Mouse (Mus musculus) heart, postnatal 25 days (tissue): Measurements from ENCODE around the gene St6galnac3. TPM values are rescaled to one million over a fixed set of nuclear protein-coding genes. Genes with fewer than 3 reads are reported as not detected.

Source experiments
- DNase-seq: peaks from one replicate; pipeline ENCODE4 v3.0.0; 2022; ENCODE audit warnings: low spot score
- intact Hi-C: fragments of 180-260 bp; cut with DNase I; formaldehyde crosslinking; loops from one replicate; pipeline ENCODE4 v1.15.1; 2025
- total RNA-seq, 2 experiments: library from RNA; stranded (reverse); gene quantifications; 2 replicates each; pipeline ENCODE4 v1.2.3; 2021

St6galnac3 gene
- total RNA-seq, 2 experiments from 2014 or later = 4.4 to 7.5 TPM

DNA sequence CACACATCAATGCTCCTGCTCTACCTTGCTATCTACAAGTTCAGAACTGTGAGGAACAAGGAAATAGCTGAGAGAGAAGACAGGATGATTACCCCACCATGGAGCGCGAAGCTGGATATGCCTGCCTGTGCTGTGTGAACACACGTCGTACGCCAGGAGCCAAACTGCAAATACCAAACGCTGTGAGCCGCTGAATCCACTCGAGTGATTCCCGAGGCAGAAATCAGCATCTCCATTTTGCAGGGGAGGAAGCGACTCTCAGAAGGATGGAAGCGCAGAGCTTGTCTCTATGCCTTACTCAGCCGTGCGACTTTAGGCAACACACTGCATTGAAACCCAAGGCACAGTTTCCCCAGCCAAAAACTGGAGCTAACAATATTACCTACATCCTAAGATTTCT is 114.7 kb downstream of the St6galnac3 start:
- intact Hi-C loops = no loop called here
- no peak for DNase-seq

DNA sequence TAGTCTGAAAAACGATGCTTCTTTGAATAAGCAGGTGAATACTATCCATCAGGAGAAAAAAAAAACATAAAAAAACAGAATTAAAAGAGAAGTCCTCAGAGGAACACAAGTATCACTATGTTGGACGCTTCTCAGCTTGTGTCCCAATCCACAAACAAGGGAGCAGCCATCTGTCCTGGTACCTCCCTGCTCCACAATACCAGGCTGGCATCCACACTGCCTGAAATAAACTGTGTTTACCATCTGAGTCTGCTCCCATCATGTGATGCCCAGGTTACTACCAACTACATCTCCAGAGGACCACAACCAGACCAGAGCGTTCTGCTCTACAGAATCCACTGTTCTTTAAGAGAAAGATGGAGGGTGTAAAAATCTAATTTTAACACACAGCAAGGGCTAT is 118.6 kb downstream of the St6galnac3 start:
- DNase-seq = no peak
- intact Hi-C loops = no loop called here

DNA sequence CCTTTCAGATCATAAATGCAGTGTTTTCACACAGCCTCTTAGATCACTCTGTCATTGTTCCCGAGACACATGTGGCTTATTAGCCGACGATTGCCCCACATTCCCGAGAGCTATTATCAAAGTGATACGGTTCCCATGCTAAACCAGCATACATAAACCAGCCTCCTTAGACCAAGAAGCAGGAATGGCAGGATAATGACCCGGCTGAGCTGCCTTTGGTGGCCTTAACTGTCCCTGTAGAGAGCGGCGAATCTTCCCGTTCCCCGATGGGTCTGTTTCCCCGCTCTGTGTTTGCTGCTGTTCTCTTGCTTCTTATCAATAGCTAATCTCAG is 119.2 kb downstream of the St6galnac3 start:
- no peak for DNase-seq

DNA sequence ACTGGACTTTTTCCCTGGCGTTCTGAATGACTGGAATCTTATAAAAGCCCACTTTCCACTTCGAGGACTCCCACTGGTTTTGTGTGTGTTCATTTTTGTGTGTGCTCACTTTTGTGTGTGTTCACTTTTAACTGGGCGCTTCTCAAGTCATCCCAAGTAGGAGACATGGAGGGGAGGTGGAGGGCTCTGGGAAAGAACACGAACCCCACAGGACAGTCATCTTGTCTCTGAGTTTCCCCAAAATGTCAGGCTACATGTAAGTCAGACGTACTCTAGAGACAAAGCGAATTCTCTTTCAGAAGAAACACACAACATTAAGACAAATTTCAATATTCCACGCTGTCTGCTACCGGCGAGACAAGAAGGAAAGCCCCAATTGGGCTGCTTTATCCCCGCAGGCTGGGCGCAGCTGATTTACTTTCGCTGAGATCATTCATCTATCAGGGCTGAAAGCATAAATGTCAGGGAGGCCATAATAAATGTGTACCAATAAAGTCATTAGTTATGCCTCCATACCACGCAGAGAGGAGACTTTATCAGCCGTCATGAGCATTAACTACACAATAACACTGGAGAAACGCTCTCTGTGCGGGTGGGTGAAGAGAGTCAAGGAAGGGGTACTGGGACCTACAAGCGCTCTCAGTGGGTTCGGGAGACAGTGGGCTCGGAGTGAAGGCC is 119.7 kb downstream of the St6galnac3 start:
- intact Hi-C loops = no loop called here
- no peak for DNase-seq

More for the DNA sequence above, 119.2 kb downstream of the St6galnac3 start:
- intact Hi-C loops = no loop called here

DNA sequence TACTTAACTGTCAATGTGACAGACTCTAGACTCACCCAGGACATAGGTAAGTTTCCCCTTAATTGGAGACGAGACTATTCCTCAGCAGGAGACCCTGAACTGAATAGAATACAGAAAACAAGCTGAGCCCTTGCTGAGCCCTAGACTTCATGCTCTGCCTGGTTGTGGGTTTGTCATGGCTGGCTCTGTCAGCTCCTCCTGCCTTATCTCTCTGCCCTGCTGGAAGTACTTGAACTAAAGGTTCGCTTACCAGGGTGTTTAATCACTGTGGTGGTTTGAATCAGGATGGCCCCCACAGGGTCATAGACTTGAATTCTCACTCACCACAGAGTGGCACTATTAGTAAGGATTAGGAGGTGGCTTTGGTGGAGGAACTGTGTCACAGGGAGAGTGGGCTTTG is 125.8 kb downstream of the St6galnac3 start:
- intact Hi-C loops = no loop called here

DNA sequence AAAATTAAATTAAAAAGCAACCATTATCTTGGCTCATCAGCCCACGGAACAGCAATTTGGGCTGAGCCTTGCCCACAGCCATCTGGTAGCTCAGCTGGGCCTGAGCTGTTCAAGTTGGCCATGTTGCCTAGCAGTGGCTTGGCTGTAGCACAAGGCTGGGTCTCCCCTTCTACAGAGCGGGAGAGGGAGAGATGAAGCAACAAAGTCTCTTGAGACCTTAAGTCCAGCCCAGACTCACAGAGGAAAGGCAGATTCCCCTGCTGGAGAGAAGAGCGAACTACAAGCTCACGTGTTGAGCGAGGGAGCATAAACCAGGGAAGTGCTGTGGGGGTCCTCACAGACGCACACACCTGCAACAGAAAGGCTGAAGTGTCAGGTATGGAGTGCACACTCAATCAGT is 126.3 kb downstream of the St6galnac3 start:
- no peak for DNase-seq
- intact Hi-C loops = no loop called here

More for the DNA sequence above, 125.8 kb downstream of the St6galnac3 start:
- DNase-seq = no peak

DNA sequence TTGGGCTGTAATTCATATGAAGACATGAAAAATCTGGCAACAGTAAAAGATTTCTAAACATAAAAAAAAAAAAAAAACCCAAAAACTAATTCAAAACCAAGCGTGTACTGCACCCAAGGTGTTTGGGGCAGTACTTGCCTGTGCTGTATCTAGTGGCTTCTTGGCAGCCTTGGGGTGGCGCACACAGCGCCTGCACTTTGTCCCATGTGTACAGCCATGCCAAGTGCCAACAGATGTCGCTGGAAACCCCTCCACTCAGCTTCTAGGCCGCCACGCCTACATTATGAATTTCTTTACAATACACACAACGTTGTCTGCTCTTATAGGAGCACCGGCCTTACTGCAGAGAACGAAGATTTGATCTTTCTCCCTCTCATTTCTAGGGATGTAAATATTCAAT is 130.4 kb downstream of the St6galnac3 start:
- DNase-seq = no peak
- intact Hi-C loops = no loop called here

DNA sequence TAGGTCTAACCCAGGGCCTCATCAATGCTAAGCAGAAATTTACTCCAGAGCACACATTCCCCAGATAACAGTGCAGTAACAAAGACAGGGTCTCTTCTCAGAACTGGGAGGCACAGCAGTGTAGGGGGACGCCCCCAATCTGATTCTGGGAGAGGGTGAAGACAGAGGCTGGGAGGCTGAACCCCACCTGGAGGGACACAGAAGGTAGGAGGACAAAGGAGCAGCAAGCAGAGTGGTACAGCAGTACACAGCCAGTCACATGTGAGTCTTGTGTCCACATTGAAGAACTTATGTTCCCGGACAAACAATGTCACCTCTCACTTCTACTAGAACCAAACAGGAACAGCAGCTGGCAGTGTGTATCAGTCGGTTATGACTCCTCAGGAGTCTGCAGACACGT is 131.0 kb downstream of the St6galnac3 start:
- intact Hi-C loops = no loop called here
- DNase-seq = no peak

DNA sequence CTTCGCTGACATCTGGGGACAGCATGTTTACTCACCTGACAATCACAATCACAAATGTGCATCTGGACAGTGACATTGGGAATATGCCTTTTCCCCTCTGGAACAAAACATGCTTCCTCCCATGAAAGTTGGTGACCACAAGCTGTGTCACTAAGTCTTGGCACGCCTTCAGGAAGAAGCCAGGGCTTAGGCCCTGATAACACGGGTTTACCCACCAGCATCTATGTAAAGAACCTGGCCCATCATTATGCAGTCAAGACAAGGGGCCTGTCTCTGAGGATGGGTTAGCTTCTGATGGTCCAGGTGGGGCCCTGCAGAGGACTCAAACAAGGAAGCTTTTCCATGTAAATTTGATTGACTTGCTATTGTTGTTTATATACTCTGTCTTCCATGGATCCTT is 131.9 kb downstream of the St6galnac3 start:
- DNase-seq = no peak
- intact Hi-C loops = no loop called here

DNA sequence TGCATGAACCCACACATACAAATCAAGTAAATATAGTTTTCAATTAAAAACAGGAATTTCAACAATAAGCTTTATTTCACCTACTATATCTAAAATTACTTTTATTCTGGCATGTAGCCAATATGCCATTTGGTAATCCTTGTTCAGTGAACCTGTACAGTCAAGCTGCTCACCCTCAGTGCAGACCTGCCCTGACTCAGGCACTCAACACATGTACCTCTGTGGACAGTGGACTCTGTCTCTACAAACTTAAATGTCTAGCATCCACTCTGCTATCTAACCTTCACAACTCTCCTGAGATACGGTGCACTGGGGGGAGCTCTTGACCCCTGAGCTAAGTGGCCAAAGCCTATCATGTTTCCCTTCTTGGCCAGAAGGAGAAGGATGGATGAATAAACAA is 137.4 kb downstream of the St6galnac3 start:
- intact Hi-C loops = no loop called here
- DNase-seq = no peak

DNA sequence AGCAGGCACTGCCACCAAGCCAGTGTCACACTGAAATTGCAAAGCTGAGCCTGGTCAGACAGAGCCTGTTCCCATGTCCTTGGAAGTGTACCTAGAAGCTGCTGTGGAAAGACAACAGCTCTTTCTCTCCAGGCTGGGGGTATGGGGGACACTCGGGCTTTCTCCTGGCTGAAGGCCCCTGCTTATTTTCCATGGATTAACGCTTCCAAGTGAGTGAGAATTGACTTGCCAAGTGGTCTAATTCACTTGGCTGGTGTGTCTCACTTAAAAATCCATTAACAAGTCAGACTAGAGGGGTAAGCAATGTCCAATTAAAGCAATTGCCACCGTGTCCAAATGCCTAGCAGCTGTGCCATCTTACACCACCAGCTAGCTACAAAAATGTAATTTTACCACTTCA is 140.1 kb downstream of the St6galnac3 start:
- intact Hi-C loops = no loop called here
- DNase-seq = no peak

DNA sequence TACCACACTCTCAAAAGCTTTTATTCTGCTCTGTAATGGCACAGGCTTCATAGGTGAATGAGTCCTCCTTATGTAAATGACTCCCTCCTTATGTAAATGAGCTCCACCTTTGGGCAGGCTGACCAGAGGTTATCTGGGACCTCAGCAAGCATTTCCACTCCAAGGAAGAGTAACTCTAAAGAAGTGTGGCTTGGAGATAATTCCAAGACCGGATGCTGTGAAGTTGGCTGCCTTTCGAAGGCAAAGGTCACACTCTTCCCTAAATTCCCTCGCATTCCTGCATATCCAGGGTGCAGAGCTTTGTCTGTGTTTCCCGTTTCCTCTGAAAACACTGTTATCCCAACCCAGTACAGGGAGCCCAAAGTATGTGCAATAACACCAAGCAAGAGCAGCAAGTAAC is 142.9 kb downstream of the St6galnac3 start:
- no peak for DNase-seq
- intact Hi-C loops = no loop called here

DNA sequence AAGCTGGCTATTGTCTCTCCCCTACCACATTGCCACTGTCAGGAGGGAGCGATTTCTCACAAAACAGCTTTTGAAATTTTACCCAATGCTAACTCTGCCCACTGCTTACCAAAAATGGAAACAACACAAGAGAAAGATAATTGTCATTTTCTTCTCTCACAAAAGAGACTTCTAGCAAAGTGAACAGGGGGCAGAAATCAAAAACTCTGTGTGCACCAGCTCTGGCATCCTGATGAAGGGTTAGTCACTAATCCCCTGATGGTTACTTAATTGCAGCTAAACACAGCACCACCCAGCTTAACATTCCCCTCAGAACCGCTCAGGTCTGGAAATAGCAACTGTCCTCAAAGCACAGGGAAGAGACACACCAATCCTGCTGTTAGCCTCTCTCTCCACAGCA is 144.3 kb downstream of the St6galnac3 start:
- DNase-seq = no peak
- intact Hi-C loops = no loop called here

DNA sequence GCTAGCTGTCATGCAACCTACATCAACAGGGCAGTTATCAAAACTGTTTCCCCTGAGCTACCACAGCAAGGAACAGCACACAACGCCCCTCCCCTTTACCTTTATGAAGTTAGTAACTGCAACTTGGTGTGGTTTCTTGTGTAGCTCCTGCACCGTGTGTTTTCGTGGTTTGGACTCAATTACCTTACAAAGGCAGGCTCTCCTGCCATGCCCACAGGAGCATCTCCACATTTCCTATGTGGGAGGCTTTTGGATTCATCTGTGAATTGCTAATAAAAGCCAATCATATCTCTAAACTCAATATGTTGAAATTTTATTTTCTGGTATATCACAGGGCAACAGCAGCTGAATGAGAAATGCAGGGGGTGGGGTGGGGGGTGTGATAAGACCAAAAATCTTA is 144.8 kb downstream of the St6galnac3 start:
- intact Hi-C loops = no loop called here
- no peak for DNase-seq

DNA sequence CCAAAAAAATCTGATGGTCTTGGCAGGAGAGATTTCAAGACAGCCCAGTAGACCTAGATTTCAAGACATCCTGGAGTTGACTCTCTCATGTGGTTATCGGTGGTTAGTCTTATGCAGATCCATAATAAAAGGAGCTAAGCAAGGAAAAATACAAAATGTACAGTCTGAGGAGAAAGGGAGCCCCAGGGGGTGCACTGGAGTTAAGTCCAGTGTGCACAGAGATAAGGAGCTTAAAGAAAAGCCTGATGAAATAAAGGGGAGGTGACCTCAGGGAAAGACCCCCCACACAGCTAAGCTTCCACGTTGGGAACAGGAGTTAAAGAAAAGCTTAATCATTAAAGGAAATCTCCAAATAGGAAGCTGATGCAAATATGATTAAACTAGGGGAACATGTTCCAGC is 147.7 kb downstream of the St6galnac3 start:
- DNase-seq = no peak
- intact Hi-C loops = no loop called here

DNA sequence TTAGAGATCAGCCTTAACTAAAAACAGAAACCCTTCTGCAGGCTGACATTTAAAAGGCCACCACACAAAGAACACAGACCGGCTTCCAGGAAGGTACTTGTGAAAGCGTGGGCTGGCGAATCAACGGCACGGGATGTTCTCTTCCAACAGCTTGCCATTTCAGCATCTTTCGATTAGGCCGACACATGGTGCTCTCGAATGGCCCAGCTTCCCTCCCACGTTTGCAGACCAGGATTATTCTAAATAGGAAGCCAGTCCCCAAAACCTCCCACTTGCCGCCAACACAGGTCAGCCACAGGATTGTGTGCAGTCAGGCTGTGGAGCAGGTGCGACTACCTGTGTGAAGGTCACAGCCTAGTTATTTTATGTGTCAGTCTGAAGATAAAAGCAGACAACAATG is 153.8 kb downstream of the St6galnac3 start:
- intact Hi-C loops = no loop called here
- DNase-seq = no peak

DNA sequence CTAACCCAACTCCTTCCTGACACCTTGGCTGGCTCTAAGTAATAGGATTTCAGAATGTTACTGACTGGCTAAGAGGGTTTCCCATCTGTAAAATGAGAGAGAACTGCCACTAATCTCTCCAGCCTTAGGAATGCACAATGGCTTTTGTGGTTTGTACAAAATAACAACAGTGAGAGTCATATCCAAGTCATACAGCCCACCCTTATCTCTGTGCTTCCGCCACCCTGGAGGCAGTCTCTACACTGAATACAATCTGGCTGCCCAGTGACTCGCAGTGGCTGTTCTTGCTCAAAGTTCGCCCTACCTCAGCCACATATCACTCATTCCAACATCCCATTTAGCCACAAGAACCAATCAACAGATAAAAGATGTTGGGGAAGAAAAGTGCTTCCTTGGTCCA is 156.2 kb downstream of the St6galnac3 start:
- DNase-seq = no peak
- intact Hi-C loops = no loop called here

DNA sequence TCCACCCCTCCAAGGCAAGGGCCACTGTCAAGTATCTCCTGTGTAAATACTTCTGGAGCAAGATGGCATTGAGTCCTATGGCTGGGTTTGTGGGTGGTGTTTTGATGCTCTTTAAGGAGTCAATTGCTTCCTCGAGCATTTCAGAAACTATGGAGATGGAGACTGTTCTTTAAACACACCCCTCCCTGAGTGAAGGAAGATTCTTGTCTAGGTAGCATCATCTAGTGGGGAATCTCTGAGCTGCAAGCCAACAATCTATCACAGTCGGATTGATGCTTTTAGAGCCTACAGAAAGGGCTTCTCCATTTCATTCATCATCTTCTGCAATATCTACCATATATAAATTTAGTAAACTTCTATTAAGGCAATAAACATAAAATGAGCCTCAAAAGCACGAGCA is 157.1 kb downstream of the St6galnac3 start:
- intact Hi-C loops = no loop called here
- no peak for DNase-seq

DNA sequence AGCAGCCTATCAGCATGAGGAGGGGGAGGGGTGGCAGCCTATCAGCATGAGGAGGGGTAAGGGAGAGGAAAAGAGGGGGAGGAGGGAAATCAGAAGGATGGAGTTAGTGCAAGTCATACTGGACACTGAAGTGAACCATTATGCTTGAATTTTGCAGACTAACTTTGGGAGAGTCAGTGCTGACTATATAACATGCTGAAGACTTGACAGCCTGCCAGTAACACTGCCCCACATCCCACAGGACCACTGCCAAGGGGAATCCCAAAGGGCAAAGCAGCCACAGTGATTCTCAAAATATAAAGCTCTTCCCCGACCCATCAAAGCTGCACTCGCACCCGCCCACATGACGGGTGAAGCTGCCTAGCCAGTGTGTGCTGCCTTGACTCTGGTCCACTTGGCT is 157.5 kb downstream of the St6galnac3 start:
- intact Hi-C loops = no loop called here
- DNase-seq = no peak

DNA sequence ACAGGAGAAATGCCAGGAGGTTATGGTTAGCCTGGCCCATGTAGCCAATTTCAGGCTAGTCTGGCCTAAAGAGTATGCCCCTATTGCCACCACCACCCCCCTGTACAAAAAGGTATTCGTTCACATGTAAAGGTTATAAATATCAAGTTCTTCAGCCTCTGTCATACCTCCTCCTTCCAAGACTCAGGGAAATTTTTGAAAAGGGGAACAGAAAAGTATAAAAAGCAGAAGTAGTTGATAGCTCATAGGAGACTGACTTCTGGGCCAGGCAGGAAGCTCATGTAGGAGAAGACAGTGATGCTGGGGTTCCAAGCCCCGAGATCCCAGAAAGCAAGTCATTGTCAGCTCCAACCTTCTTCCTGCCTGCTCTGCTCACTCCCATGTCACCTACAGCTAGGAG is 158.9 kb downstream of the St6galnac3 start:
- intact Hi-C loops = no loop called here
- no peak for DNase-seq

DNA sequence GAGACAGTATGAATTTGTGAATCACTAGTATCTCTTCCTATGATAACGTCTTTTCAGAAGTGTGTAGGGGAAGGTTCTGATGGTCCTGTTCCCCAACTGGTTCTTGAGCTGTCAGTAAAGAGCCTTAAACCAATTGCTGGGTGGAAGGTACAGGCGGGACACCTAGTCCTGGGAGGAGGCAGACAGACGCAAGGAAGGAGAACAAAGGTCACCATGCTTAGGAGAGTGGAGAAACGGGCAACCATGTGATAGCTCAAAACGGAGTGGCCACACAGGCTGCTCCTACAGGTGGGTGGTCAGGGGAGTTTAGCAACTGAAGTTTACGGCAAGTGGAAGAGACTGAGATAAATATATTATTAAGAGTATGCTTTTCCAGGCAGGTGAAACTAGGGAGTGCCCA is 164.1 kb downstream of the St6galnac3 start:
- no peak for DNase-seq
- intact Hi-C loops = no loop called here

DNA sequence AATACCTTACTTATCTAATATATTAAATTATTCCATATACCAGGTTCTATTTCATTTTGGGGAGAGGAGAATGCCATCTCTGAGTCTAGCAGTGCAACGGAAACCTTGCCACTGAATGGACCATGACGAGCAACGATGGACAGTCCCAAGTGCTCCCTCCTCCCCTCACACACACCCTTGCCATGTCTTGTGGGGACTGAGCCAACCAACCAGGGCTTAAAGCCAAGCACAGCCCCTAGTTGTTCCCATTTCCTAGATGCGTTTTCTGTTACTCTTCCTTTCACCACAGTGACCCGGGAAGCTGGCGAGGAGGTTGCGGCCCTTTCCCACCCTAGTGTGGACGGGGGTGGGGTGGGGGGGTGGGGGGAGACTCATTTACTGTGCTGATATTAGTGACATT is 165.4 kb downstream of the St6galnac3 start:
- intact Hi-C loops = no loop called here
- DNase-seq = no peak

DNA sequence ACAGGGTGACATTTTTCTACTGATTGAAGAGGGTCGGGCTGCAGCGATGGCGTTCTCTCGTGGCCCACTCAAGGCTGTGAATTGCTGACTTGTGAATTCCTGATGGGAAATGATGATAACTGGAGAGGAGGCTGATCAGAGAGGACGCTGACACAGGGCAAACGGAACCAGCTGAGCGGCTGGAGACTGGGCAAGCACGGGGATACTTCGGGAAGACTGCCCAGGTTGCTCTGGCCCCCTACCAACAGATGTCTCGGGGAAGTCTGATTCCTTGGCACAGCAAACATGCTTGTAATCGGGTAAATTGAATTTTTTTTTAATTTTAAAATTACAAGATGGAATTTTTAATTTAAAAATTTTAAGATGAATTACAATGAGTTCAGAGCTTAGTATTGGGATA is 168.4 kb downstream of the St6galnac3 start:
- no peak for DNase-seq
- intact Hi-C loops = no loop called here
